ENCODE assay signal across 22 mouse cellular contexts in the genomic region with DNA sequence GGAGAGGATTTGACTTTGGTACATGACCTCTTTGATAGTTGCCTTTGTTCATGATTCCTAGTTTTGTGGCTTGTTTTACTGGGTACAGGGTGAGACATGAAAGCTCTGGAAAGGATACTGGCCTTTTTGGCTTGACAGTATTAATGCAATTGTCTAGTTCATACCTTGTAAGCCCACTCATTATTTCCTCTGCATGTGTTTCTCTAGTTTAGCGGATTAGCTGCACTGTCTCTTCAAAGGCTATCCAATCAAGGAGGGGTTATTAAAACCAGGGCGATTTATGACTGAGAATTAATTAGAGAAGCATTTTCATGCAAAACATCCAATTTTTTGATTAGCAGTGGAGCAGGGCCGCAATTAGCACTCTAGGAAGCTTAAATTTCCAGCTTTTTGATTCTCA.
DNase-seq lines count a peak whose midpoint lies in the region; ATAC-seq lines count a peak whose summit lies in the region.
"Had no signal": no experiment of that assay in that cellular context is flagged by ENCODE, and none has a peak within 500 bp of the region (broad histone marks: within the 10 kb centered on the region; RNA-seq: fewer than 3 reads in every experiment).

No protein-coding gene starts in this region.

- ATAC-seq in hindbrain, embryonic 13.5 days (ENCODE audit: low FRiP score) = no peak
- no peak for ATAC-seq in midbrain, embryonic 11.5 days (ENCODE audit: low FRiP score)
- ATAC-seq in forebrain, embryonic 14.5 days = peak; percentile 79
- peak; percentile 60; the same call in 1 of the 2 replicates for ATAC-seq in midbrain, embryonic 15.5 days (replicated peaks)
- ATAC-seq in frontal cortex, adult (ENCODE audit: low TSS enrichment) = no peak
- ATAC-seq: inflammation-experienced regulatory T-cells, adult 6 months had no signal

- WGBS in hindbrain, embryonic 13.5 days = 54% methylated on average over 3 of the region's 3 CpGs
- 83% methylated on average over 3 of the region's 3 CpGs for WGBS in hindbrain, embryonic 10.5 days
- WGBS in midbrain, embryonic 11.5 days = 73% methylated on average over 3 of the region's 3 CpGs
- whole genome bisulfite sequencing in midbrain, embryonic 10.5 days = 79% methylated on average over 3 of the region's 3 CpGs
- WGBS in forebrain, embryonic 14.5 days = 6% methylated on average over 3 of the region's 3 CpGs
- WGBS in midbrain, embryonic 15.5 days = 34% methylated on average over 3 of the region's 3 CpGs

- no peak for DNase-seq in hindbrain, embryonic 10.5 days (ENCODE audit: low spot score)
- no peak for DNase-seq in midbrain, embryonic 11.5 days (ENCODE audit: low spot score, missing footprints)
- DNase-seq in midbrain, embryonic 10.5 days (ENCODE audit: low spot score) = no peak
- DNase-seq in forebrain, embryonic 14.5 days (ENCODE audit: low spot score) = peak; percentile 73
- no peak for DNase-seq in layer of hippocampus, adult 18-20 months (ENCODE audit: low spot score in 2 of 2)
- DNase-seq: adrenal gland, postnatal 25 days; cerebellum, adult 9-10 months; gastrocnemius, postnatal 36 days; heart, adult 2 months; kidney, adult 18-20 months; kidney, postnatal 4 days; layer of hippocampus, adult 9-11 months; lung, embryonic 14.5 days; lung, postnatal 36 days; right cerebral cortex, postnatal 14 days had no signal

- peaks cover 11% of the 10 kb centered on the region; the same call in 1 of the 2 replicates for H3K4me1 ChIP-seq in hindbrain, embryonic 13.5 days (replicated peaks)
- no peaks in the 10 kb centered on the region for H3K4me1 ChIP-seq in hindbrain, embryonic 10.5 days (replicated peaks)
- peaks cover 4% of the 10 kb centered on the region for H3K4me1 ChIP-seq in midbrain, embryonic 11.5 days (ENCODE audit: control insufficient read depth, insufficient read depth, low read length)
- H3K4me1 ChIP-seq in midbrain, embryonic 10.5 days = no peaks in the 10 kb centered on the region
- H3K4me1 ChIP-seq in forebrain, embryonic 14.5 days (ENCODE audit: control insufficient read depth, insufficient read depth, low read length) = peaks cover 5% of the 10 kb centered on the region; the same call in 1 of the 2 replicates
- peaks cover 11% of the 10 kb centered on the region for H3K4me1 ChIP-seq in midbrain, embryonic 15.5 days
- H3K4me1 ChIP-seq: embryonic facial prominence, embryonic 15.5 days had no signal

- H3K4me2 ChIP-seq in hindbrain, embryonic 13.5 days = no peak overlapping the region
- H3K4me2 ChIP-seq in midbrain, embryonic 11.5 days = no peak overlapping the region
- no peak overlapping the region for H3K4me2 ChIP-seq in forebrain, embryonic 14.5 days (ENCODE audit: low read length)
- H3K4me2 ChIP-seq in midbrain, embryonic 15.5 days = no peak overlapping the region
- H3K4me2 ChIP-seq: embryonic facial prominence, embryonic 15.5 days; heart, embryonic 13.5 days; lung, embryonic 14.5 days had no signal

- H3K9ac ChIP-seq in hindbrain, embryonic 13.5 days = no peak overlapping the region
- no peak overlapping the region for H3K9ac ChIP-seq in midbrain, embryonic 11.5 days (ENCODE audit: low read length)
- H3K9ac ChIP-seq in forebrain, embryonic 14.5 days (ENCODE audit: low read length) = no peak overlapping the region
- H3K9ac ChIP-seq in midbrain, embryonic 15.5 days = no peak overlapping the region
- H3K9ac ChIP-seq: embryonic facial prominence, embryonic 15.5 days; heart, embryonic 13.5 days; lung, embryonic 14.5 days had no signal

- no peak overlapping the region for H3K4me3 ChIP-seq in hindbrain, embryonic 13.5 days
- no peak overlapping the region for H3K4me3 ChIP-seq in hindbrain, embryonic 10.5 days
- no peak overlapping the region for H3K4me3 ChIP-seq in midbrain, embryonic 11.5 days (ENCODE audit: low read depth, low read length)
- H3K4me3 ChIP-seq in midbrain, embryonic 10.5 days = no peak overlapping the region
- H3K4me3 ChIP-seq in forebrain, embryonic 14.5 days (ENCODE audit: low read depth, low read length) = no peak overlapping the region
- H3K4me3 ChIP-seq in midbrain, embryonic 15.5 days = no peak overlapping the region
- H3K4me3 ChIP-seq: embryonic facial prominence, embryonic 15.5 days; heart, adult 2 months; heart, embryonic 13.5 days; megakaryocyte, embryonic 14.5 days had no signal

- no peaks in the 10 kb centered on the region for H3K27me3 ChIP-seq in hindbrain, embryonic 13.5 days
- no peaks in the 10 kb centered on the region for H3K27me3 ChIP-seq in hindbrain, embryonic 10.5 days (ENCODE audit: insufficient read depth, poor library complexity, severe bottlenecking)
- H3K27me3 ChIP-seq in midbrain, embryonic 11.5 days (ENCODE audit: control insufficient read depth, insufficient read depth, low read length) = no peaks in the 10 kb centered on the region
- H3K27me3 ChIP-seq in midbrain, embryonic 10.5 days (ENCODE audit: low read depth, poor library complexity, severe bottlenecking) = no peaks in the 10 kb centered on the region
- H3K27me3 ChIP-seq in forebrain, embryonic 14.5 days (replicated peaks; ENCODE audit: control insufficient read depth, insufficient read depth, low read length) = no peaks in the 10 kb centered on the region
- no peaks in the 10 kb centered on the region for H3K27me3 ChIP-seq in midbrain, embryonic 15.5 days (replicated peaks)
- H3K27me3 ChIP-seq: embryonic facial prominence, embryonic 15.5 days; heart, embryonic 13.5 days; megakaryocyte, embryonic 14.5 days had no signal

- H3K36me3 ChIP-seq in hindbrain, embryonic 13.5 days = no peaks in the 10 kb centered on the region
- no peaks in the 10 kb centered on the region for H3K36me3 ChIP-seq in hindbrain, embryonic 10.5 days
- H3K36me3 ChIP-seq in midbrain, embryonic 11.5 days (ENCODE audit: control insufficient read depth, insufficient read depth, low read length) = no peaks in the 10 kb centered on the region
- no peaks in the 10 kb centered on the region for H3K36me3 ChIP-seq in midbrain, embryonic 10.5 days
- H3K36me3 ChIP-seq in forebrain, embryonic 14.5 days (ENCODE audit: control insufficient read depth, insufficient read depth, low read length) = no peaks in the 10 kb centered on the region
- H3K36me3 ChIP-seq in midbrain, embryonic 15.5 days (replicated peaks) = no peaks in the 10 kb centered on the region
- H3K36me3 ChIP-seq: embryonic facial prominence, embryonic 15.5 days; heart, embryonic 13.5 days had no signal

- peak overlapping the region; percentile 67 for H3K27ac ChIP-seq in hindbrain, embryonic 13.5 days
- no peak overlapping the region for H3K27ac ChIP-seq in hindbrain, embryonic 10.5 days
- 0 out of 2 replicates have a peak overlapping the region, but pooled peaks have one; percentile 11 for H3K27ac ChIP-seq in midbrain, embryonic 11.5 days (ENCODE audit: low read depth, low read length)
- no peak overlapping the region for H3K27ac ChIP-seq in midbrain, embryonic 10.5 days (replicated peaks)
- peak overlapping the region; percentile 45; the same call in 1 of the 2 replicates for H3K27ac ChIP-seq in forebrain, embryonic 14.5 days (ENCODE audit: low read depth, low read length)
- H3K27ac ChIP-seq in midbrain, embryonic 15.5 days = peak overlapping the region; percentile 54
- H3K27ac ChIP-seq: embryonic facial prominence, embryonic 15.5 days; heart, adult 2 months; heart, embryonic 13.5 days had no signal

- H3K9me3 ChIP-seq in hindbrain, embryonic 13.5 days = no peaks in the 10 kb centered on the region
- no peaks in the 10 kb centered on the region for H3K9me3 ChIP-seq in hindbrain, embryonic 10.5 days
- no peaks in the 10 kb centered on the region for H3K9me3 ChIP-seq in midbrain, embryonic 11.5 days (ENCODE audit: control insufficient read depth, low read length)
- no peaks in the 10 kb centered on the region for H3K9me3 ChIP-seq in midbrain, embryonic 10.5 days (replicated peaks)
- no peaks in the 10 kb centered on the region for H3K9me3 ChIP-seq in forebrain, embryonic 14.5 days (replicated peaks; ENCODE audit: control insufficient read depth, low read length)
- H3K9me3 ChIP-seq in midbrain, embryonic 15.5 days = no peaks in the 10 kb centered on the region
- H3K9me3 ChIP-seq: embryonic facial prominence, embryonic 15.5 days; heart, embryonic 13.5 days; megakaryocyte, embryonic 14.5 days had no signal

Comparison
In these comparisons a context has a peak if more than half of its experiments do, and no peak if none do; other contexts are left out.
1. ATAC-seq: peak in forebrain, embryonic 14.5 days (single experiment) and midbrain, embryonic 15.5 days (single experiment); none in hindbrain, embryonic 13.5 days (single experiment), midbrain, embryonic 11.5 days (single experiment) and frontal cortex, adult (single experiment).
2. H3K27ac ChIP-seq: peak in hindbrain, embryonic 13.5 days (single experiment), midbrain, embryonic 11.5 days (single experiment), forebrain, embryonic 14.5 days (single experiment) and midbrain, embryonic 15.5 days (single experiment); none in hindbrain, embryonic 10.5 days (single experiment) and midbrain, embryonic 10.5 days (single experiment).